Mouse (Mus musculus) heart, embryonic 12.5 days (tissue): ENCODE measurements around the gene Glb1l2. TPM values are rescaled to one million over a fixed set of nuclear protein-coding genes. Genes with fewer than 3 reads are reported as not detected.
A peak's percentile ranks its signal among the peaks of the same experiment; 100 is the strongest.

Experiments used
- ATAC-seq: fragments of 200-750 bp; cut with Nextera tagmentation; 2 replicates; pipeline ENCODE4 v1.8.0; 2017; ENCODE audit warnings: moderate TSS enrichment, moderate library complexity; ENCODE audit not compliant: insufficient number of reproducible peaks, low FRiP score
- H3K27ac ChIP-seq: fragments of 300-500 bp; sonication (generic); 2 replicates; pipeline ENCODE4 v1.5.1; 2016; ENCODE audit warnings: mild to moderate bottlenecking, moderate library complexity; ENCODE audit not compliant: poor library complexity, severe bottlenecking
- H3K27me3 ChIP-seq: fragments of 300-500 bp; sonication (generic); replicated peaks from 2 replicates; pipeline ENCODE4 v1.6.1; 2016; ENCODE audit warnings: mild to moderate bottlenecking, moderate library complexity
- H3K36me3 ChIP-seq: fragments of 300-500 bp; sonication (generic); 2 replicates; pipeline ENCODE4 v1.6.1; 2016; ENCODE audit warnings: mild to moderate bottlenecking, moderate library complexity
- H3K4me1 ChIP-seq: fragments of 300-500 bp; sonication (generic); replicated peaks from 2 replicates; pipeline ENCODE4 v1.6.1; 2016; ENCODE audit warnings: mild to moderate bottlenecking
- H3K4me2 ChIP-seq: fragments of 300-500 bp; sonication (generic); 2 replicates; pipeline ENCODE4 v1.6.1; 2016; ENCODE audit warnings: mild to moderate bottlenecking, moderate library complexity
- H3K4me3 ChIP-seq: fragments of 300-500 bp; sonication (generic); 2 replicates; pipeline ENCODE4 v1.5.1; 2016; ENCODE audit warnings: mild to moderate bottlenecking
- H3K9ac ChIP-seq: fragments of 300-500 bp; sonication (generic); 2 replicates; pipeline ENCODE4 v1.6.1; 2016; ENCODE audit warnings: mild to moderate bottlenecking, moderate library complexity
- H3K9me3 ChIP-seq: fragments of 300-500 bp; sonication (generic); replicated peaks from 2 replicates; pipeline ENCODE4 v1.6.1; 2016; ENCODE audit warnings: mild to moderate bottlenecking, moderate library complexity
- WGBS: fragments of 180-500 bp; shearing (Covaris S2); methylation state at CpG from one replicate; pipeline ENCODE4 v1.1.7; 2016; 5-methylcytosine and 5-hydroxymethylcytosine counted together
- polyA plus RNA-seq: library from polyadenylated mRNA; unstranded; fragments of >200 nt; fragmentation: Nextera tagmentation; extraction: Ambion mirVana; gene quantifications from 2 replicates; pipeline ENCODE4 v1.2.1, GENCODE M21; 2016

Gene Glb1l2
- polyA plus RNA-seq, 1 experiment from 2014 or later: 1.2 TPM

- Histone ChIP-seq H3K36me3 (no peaks in the 10 kb centered on the region), H3K27me3 (peaks cover 62% of the 10 kb centered on the region), H3K4me1 (peaks cover 8% of the 10 kb centered on the region; the same call in 1 of the 2 replicates), H3K27ac (no peak within 1 kb of the TSS), H3K4me2 (peak within 1 kb of the TSS; percentile 96), H3K4me3 (peak within 1 kb of the TSS; percentile 60), H3K9me3 (no peaks in the 10 kb centered on the region), H3K9ac (peak within 1 kb of the TSS; percentile 56)
- 5% methylated on average over 41 of the region's 65 CpGs for WGBS
- ATAC-seq: peak; percentile 59
Measured at GRCm38 (mm10) chr9:26733206-26733891, 72.9 kb downstream of the Glb1l2 start, which contains the start of gene B3gat1. Gene B3gat1 (plus strand): TSS chr9:26733728.

DNA sequence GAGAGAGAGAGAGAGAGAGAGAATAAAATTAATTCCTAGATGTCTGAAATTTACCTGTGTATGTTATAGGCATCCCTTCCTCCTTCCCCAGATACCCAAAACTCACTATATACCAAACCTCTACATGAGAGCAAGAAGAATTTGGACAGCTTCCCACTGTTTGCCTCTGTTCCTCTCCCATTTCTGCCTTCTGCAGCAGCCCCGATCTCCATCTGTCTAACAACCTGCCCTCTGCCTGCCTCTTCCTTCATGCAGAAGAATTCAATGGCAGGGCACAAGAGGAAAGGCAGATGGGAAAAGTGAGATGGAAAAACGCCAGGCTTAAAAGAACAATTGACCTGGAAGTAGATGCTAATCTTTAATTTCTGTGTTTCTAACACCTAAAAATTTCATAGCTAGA lies 77.7 kb downstream of the Glb1l2 start:
- ATAC-seq: no peak
- peaks cover 33% of the 10 kb centered on the region for H3K27me3 ChIP-seq
- H3K9me3 ChIP-seq: no peaks in the 10 kb centered on the region
- no peak overlapping the region for H3K27ac ChIP-seq
- no peak overlapping the region for H3K9ac ChIP-seq
- WGBS: 71% methylated on average over 2 of the region's 2 CpGs
- peaks cover 4% of the 10 kb centered on the region; the same call in 1 of the 2 replicates for H3K4me1 ChIP-seq
- no peak overlapping the region for H3K4me3 ChIP-seq
- no peak overlapping the region for H3K4me2 ChIP-seq
- no peaks in the 10 kb centered on the region for H3K36me3 ChIP-seq

DNA sequence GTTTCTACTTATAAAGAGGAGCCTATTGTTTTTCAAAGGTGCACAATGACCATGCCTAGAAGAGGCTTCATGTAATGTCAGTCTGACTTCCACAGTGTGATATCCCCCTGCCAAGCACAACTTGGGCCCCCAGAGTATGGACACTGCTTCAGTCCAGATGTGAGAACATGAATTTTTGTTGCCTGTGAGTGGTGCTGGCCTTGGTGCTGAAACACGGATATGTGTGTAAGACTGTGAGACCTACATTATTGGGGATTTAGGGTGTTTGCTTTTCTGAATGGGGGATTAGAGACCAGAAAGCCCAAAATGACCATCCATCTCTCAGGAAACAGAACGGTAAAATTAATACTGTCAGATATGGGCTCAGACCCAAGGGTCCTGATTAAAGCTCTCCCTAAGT lies 78.8 kb downstream of the Glb1l2 start:
- Histone ChIP-seq H3K4me1 (no peaks in the 10 kb centered on the region), H3K4me3 (no peak overlapping the region), H3K27me3 (peaks cover 22% of the 10 kb centered on the region), H3K27ac (no peak overlapping the region), H3K36me3 (no peaks in the 10 kb centered on the region), H3K9me3 (no peaks in the 10 kb centered on the region), H3K9ac (no peak overlapping the region), H3K4me2 (no peak overlapping the region)
- ATAC-seq: no peak
- WGBS: 54% methylated on average over 2 of the region's 2 CpGs

- 75% methylated on average over 3 of the region's 3 CpGs for WGBS
Measured at GRCm38 (mm10) chr9:26725709-26726108, 80.6 kb downstream of the Glb1l2 start.

GRCm38 (mm10) chr9:26721771-26722170 lies 84.5 kb downstream of the Glb1l2 start:
- no peak for ATAC-seq
- Histone ChIP-seq H3K4me2 (no peak overlapping the region), H3K4me3 (no peak overlapping the region), H3K36me3 (no peaks in the 10 kb centered on the region), H3K9ac (no peak overlapping the region), H3K27me3 (no peaks in the 10 kb centered on the region), H3K9me3 (no peaks in the 10 kb centered on the region; the same call in 1 of the 2 replicates), H3K4me1 (no peaks in the 10 kb centered on the region), H3K27ac (no peak overlapping the region)
- WGBS: 63% methylated on average over 7 of the region's 7 CpGs

More at GRCm38 (mm10) chr9:26725709-26726108, 80.6 kb downstream of the Glb1l2 start:
- Histone ChIP-seq H3K27ac (no peak overlapping the region), H3K4me2 (no peak overlapping the region), H3K4me1 (no peaks in the 10 kb centered on the region), H3K27me3 (peaks cover 6% of the 10 kb centered on the region; the same call in 1 of the 2 replicates), H3K36me3 (no peaks in the 10 kb centered on the region), H3K9me3 (no peaks in the 10 kb centered on the region; the same call in 1 of the 2 replicates), H3K9ac (no peak overlapping the region), H3K4me3 (no peak overlapping the region)
- no peak for ATAC-seq

GRCm38 (mm10) chr9:26718388-26718787 lies 87.9 kb downstream of the Glb1l2 start:
- Histone ChIP-seq H3K27ac (no peak overlapping the region), H3K4me2 (no peak overlapping the region), H3K27me3 (no peaks in the 10 kb centered on the region), H3K9me3 (no peaks in the 10 kb centered on the region; the same call in 1 of the 2 replicates), H3K9ac (no peak overlapping the region), H3K4me1 (no peaks in the 10 kb centered on the region), H3K36me3 (no peaks in the 10 kb centered on the region), H3K4me3 (no peak overlapping the region)
- 49% methylated on average over 3 of the region's 3 CpGs for WGBS
- ATAC-seq: no peak

Other genes with a start within 250 kb of the Glb1l2 start
- 0.14 TPM in 1 of 2 replicates, not detected in the other for gene B3gat1, start 72.7 kb downstream of the Glb1l2 start, polyA plus RNA-seq
- not detected in 2 replicates for gene Glb1l3, start 54.4 kb upstream of the Glb1l2 start, polyA plus RNA-seq
- 0.06 and 0.09 TPM in 2 replicates for gene Gm1110, start 116.6 kb upstream of the Glb1l2 start, polyA plus RNA-seq
- 39.7 and 40.1 TPM in 2 replicates for gene Acad8, start 193.1 kb upstream of the Glb1l2 start, polyA plus RNA-seq
- 105 and 106 TPM in 2 replicates for gene Thyn1, start 193.2 kb upstream of the Glb1l2 start, polyA plus RNA-seq
- 26.7 and 29.6 TPM in 2 replicates for gene Vps26b, start 223.6 kb upstream of the Glb1l2 start, polyA plus RNA-seq
- gene Ncapd3, start 223.7 kb upstream of the Glb1l2 start, polyA plus RNA-seq: 23.2 and 26.1 TPM in 2 replicates